Mouse (Mus musculus) erythroblast, embryonic 14.5 days (primary cell): ENCODE data around the gene Susd1. TPM values are rescaled to one million over a fixed set of nuclear protein-coding genes. Genes with fewer than 3 reads are reported as not detected.
"Not testable (repeated sequence)": the region's sequence is repeated elsewhere in the genome, so short reads cannot be mapped to it uniquely, and the experiment has no call there.

Source experiments
- H3K27me3 ChIP-seq: 2 replicates; pipeline ENCODE4 v1.6.1; 2012; ENCODE audit warnings: inconsistent platforms; ENCODE audit not compliant: control insufficient read depth
- H3K36me3 ChIP-seq: 2 replicates; pipeline ENCODE4 v1.6.1; 2012; ENCODE audit warnings: mild to moderate bottlenecking, inconsistent platforms; ENCODE audit not compliant: control insufficient read depth
- H3K4me1 ChIP-seq: 2 replicates; pipeline ENCODE4 v1.6.1; 2012; ENCODE audit warnings: inconsistent platforms; ENCODE audit not compliant: control insufficient read depth
- H3K4me3 ChIP-seq: replicated peaks from 2 replicates; pipeline ENCODE3; 2012; ENCODE audit warnings: moderate library complexity, mild to moderate bottlenecking, inconsistent platforms
- H3K9me3 ChIP-seq: 2 replicates; pipeline ENCODE4 v1.6.1; 2012; ENCODE audit warnings: low read length, inconsistent platforms, mixed read lengths; ENCODE audit not compliant: control insufficient read depth
- GATA1 ChIP-seq: IDR thresholded peaks from 2 replicates; pipeline ENCODE4 v1.6.1; 2012; ENCODE audit warnings: low read length, inconsistent platforms, mixed read lengths
- TAL1 ChIP-seq: IDR thresholded peaks from 3 replicates; pipeline ENCODE4 v1.6.1; 2012; ENCODE audit warnings: low read length, inconsistent platforms, mixed read lengths
- polyA plus RNA-seq: library from polyadenylated mRNA; stranded (reverse); fragments of >175 nt; gene quantifications from 2 replicates; pipeline ENCODE4 v1.2.3, GENCODE M21; 2012

Susd1 gene
- polyA plus RNA-seq, 1 experiment: 0.16 TPM

- H3K4me3 ChIP-seq: no peak overlapping the region
- peaks cover 22% of the 10 kb centered on the region for H3K4me1 ChIP-seq
- H3K36me3 ChIP-seq: no peaks in the 10 kb centered on the region
- H3K9me3 ChIP-seq: no peaks in the 10 kb centered on the region
- TF ChIP-seq GATA1 (no peak), TAL1 (no peak)
- no peaks in the 10 kb centered on the region for H3K27me3 ChIP-seq
These were observed 146.3 kb downstream of the Susd1 start for GRCm38 (mm10) chr4:59291914-59292718.

- Histone ChIP-seq H3K27me3 (no peaks in the 10 kb centered on the region), H3K4me3 (no peak overlapping the region), H3K9me3 (no peaks in the 10 kb centered on the region), H3K36me3 (no peaks in the 10 kb centered on the region), H3K4me1 (peaks cover 22% of the 10 kb centered on the region)
- TF ChIP-seq TAL1 (no peak), GATA1 (no peak)
These were observed 147.4 kb downstream of the Susd1 start for GRCm38 (mm10) chr4:59290972-59291576.

- no peak overlapping the region for H3K4me3 ChIP-seq
These were observed 151.3 kb downstream of the Susd1 start for GRCm38 (mm10) chr4:59287103-59287502.

GRCm38 (mm10) chr4:59286351-59286750 is 152.1 kb downstream of the Susd1 start:
- not testable (repeated sequence) for H3K9me3 ChIP-seq
- peaks cover 13% of the 10 kb centered on the region for H3K4me1 ChIP-seq

More at GRCm38 (mm10) chr4:59287103-59287502, 151.3 kb downstream of the Susd1 start:
- no peaks in the 10 kb centered on the region for H3K27me3 ChIP-seq
- no peak for TF ChIP-seq TAL1
- no peak for TF ChIP-seq GATA1
- no peaks in the 10 kb centered on the region for H3K9me3 ChIP-seq
- peaks cover 16% of the 10 kb centered on the region for H3K4me1 ChIP-seq
- H3K36me3 ChIP-seq: no peaks in the 10 kb centered on the region

GRCm38 (mm10) chr4:59282699-59283487 is 155.5 kb downstream of the Susd1 start:
- Histone ChIP-seq H3K36me3 (no peaks in the 10 kb centered on the region), H3K4me1 (peaks cover 31% of the 10 kb centered on the region), H3K27me3 (no peaks in the 10 kb centered on the region), H3K9me3 (no peaks in the 10 kb centered on the region), H3K4me3 (no peak overlapping the region)
- no peak for TF ChIP-seq TAL1
- TF ChIP-seq GATA1: no peak

More at GRCm38 (mm10) chr4:59286351-59286750, 152.1 kb downstream of the Susd1 start:
- H3K36me3 ChIP-seq, H3K4me3 ChIP-seq, H3K27me3 ChIP-seq: not testable (repeated sequence)

GRCm38 (mm10) chr4:59282137-59282536 is 156.3 kb downstream of the Susd1 start:
- Histone ChIP-seq H3K36me3 (no peaks in the 10 kb centered on the region), H3K4me1 (peaks cover 36% of the 10 kb centered on the region), H3K9me3 (no peaks in the 10 kb centered on the region), H3K27me3 (no peaks in the 10 kb centered on the region), H3K4me3 (no peak overlapping the region)
- TF ChIP-seq TAL1: no peak
- TF ChIP-seq GATA1: no peak

- no peaks in the 10 kb centered on the region for H3K9me3 ChIP-seq
These were observed 157.6 kb downstream of the Susd1 start for GRCm38 (mm10) chr4:59280876-59281275.

GRCm38 (mm10) chr4:59279111-59279510 is 159.3 kb downstream of the Susd1 start:
- peaks cover 55% of the 10 kb centered on the region for H3K4me1 ChIP-seq
- no peaks in the 10 kb centered on the region for H3K9me3 ChIP-seq
- H3K4me3 ChIP-seq: no peak overlapping the region
- H3K27me3 ChIP-seq: no peaks in the 10 kb centered on the region
- TF ChIP-seq TAL1 (no peak), GATA1 (no peak)
- H3K36me3 ChIP-seq: no peaks in the 10 kb centered on the region

More at GRCm38 (mm10) chr4:59280876-59281275, 157.6 kb downstream of the Susd1 start:
- Histone ChIP-seq H3K4me1 (peaks cover 42% of the 10 kb centered on the region), H3K27me3 (no peaks in the 10 kb centered on the region), H3K36me3 (no peaks in the 10 kb centered on the region), H3K4me3 (no peak overlapping the region)
- TF ChIP-seq TAL1: no peak
- no peak for TF ChIP-seq GATA1

GRCm38 (mm10) chr4:59278410-59278809 is 160.0 kb downstream of the Susd1 start:
- Histone ChIP-seq H3K4me3 (no peak overlapping the region), H3K36me3 (no peaks in the 10 kb centered on the region), H3K4me1 (peaks cover 59% of the 10 kb centered on the region), H3K27me3 (no peaks in the 10 kb centered on the region), H3K9me3 (no peaks in the 10 kb centered on the region)
- TF ChIP-seq TAL1 (no peak), GATA1 (no peak)
